Mouse (Mus musculus): Measurements from ENCODE around the gene Abca16.

Gene Abca16

GRCm38 (mm10) chr7:120409447-120409846, at the start of gene Abca16:
Abca16 (plus strand) TSS chr7:120409647.
- DNase-seq (ENCODE audit: low spot score): no peak

- no peak for DNase-seq (ENCODE audit: low spot score)
These were observed 48.3 kb upstream of the Abca16 start for GRCm38 (mm10) chr7:120361159-120361558.

GRCm38 (mm10) chr7:120412391-120412790, 2.9 kb downstream of the Abca16 start:
- DNase-seq (ENCODE audit: low spot score): no peak

- DNase-seq (ENCODE audit: low spot score): no peak
These were observed 17.2 kb downstream of the Abca16 start for GRCm38 (mm10) chr7:120426625-120427024.

- no peak for DNase-seq (ENCODE audit: low spot score)
These were observed 22.0 kb downstream of the Abca16 start for GRCm38 (mm10) chr7:120431464-120431863.

GRCm38 (mm10) chr7:120503891-120504662, 94.6 kb downstream of the Abca16 start:
- DNase-seq (ENCODE audit: low spot score): no peak

- DNase-seq (ENCODE audit: low spot score): no peak
These were observed 95.2 kb downstream of the Abca16 start for GRCm38 (mm10) chr7:120504663-120504979.

- DNase-seq (ENCODE audit: low spot score): no peak
These were observed 125.4 kb downstream of the Abca16 start for GRCm38 (mm10) chr7:120534805-120535204.

- no peak for DNase-seq (ENCODE audit: low spot score)
These were observed 143.2 kb downstream of the Abca16 start for GRCm38 (mm10) chr7:120552479-120553180.

GRCm38 (mm10) chr7:120553181-120553551, 143.7 kb downstream of the Abca16 start:
- DNase-seq (ENCODE audit: low spot score): no peak

- no peak for DNase-seq (ENCODE audit: low spot score)
These were observed 157.9 kb downstream of the Abca16 start for GRCm38 (mm10) chr7:120567366-120567765.

GRCm38 (mm10) chr7:120576520-120576919, 167.1 kb downstream of the Abca16 start:
- DNase-seq (ENCODE audit: low spot score): no peak
